9 mouse cellular contexts compared by ENCODE assay signal in genomic region chr13:43300906-43301305, GRCm38 (mm10). TPM values are rescaled to one million over a fixed set of nuclear protein-coding genes. Genes with fewer than 3 reads are reported as not detected.
A peak's percentile ranks its signal among the peaks of the same experiment; 100 is the strongest.
DNase-seq lines count a peak whose midpoint lies in the region; ATAC-seq lines count a peak whose summit lies in the region.
"Had no signal": no experiment of that assay in that cellular context is flagged by ENCODE, and none has a peak within 500 bp of the region (broad histone marks: within the 10 kb centered on the region; RNA-seq: fewer than 3 reads in every experiment).

No protein-coding gene starts in this region.

- H3K27me3 ChIP-seq in limb, embryonic 13.5 days = peaks cover 61% of the 10 kb centered on the region
- H3K27me3 ChIP-seq in limb, embryonic 10.5 days (ENCODE audit: low read depth, poor library complexity, severe bottlenecking) = peaks cover 61% of the 10 kb centered on the region
- 0 out of 2 replicates have a peak, but pooled peaks cover 3% of the 10 kb centered on the region for H3K27me3 ChIP-seq in forebrain, embryonic 14.5 days (replicated peaks; ENCODE audit: control insufficient read depth, insufficient read depth, low read length)
- peaks cover 26% of the 10 kb centered on the region for H3K27me3 ChIP-seq in neural tube, embryonic 13.5 days

- H3K36me3 ChIP-seq in limb, embryonic 13.5 days = no peaks in the 10 kb centered on the region
- no peaks in the 10 kb centered on the region for H3K36me3 ChIP-seq in limb, embryonic 10.5 days
- H3K36me3 ChIP-seq in forebrain, embryonic 14.5 days (ENCODE audit: control insufficient read depth, insufficient read depth, low read length) = no peaks in the 10 kb centered on the region
- H3K36me3 ChIP-seq in neural tube, embryonic 13.5 days = no peaks in the 10 kb centered on the region

- DNase-seq in limb, embryonic 10.5 days (ENCODE audit: low spot score) = no peak
- DNase-seq in MEL-GATA-1-ER (ENCODE audit: extremely low read depth, low read depth) = peak; percentile 52
- DNase-seq in forebrain, embryonic 14.5 days (ENCODE audit: low spot score) = no peak
- DNase-seq in c-Kit-positive CD71-positive TER-119-positive erythroid progenitor cells, embryonic 14.5 days (ENCODE audit: low spot score) = no peak
- DNase-seq in gastrocnemius, adult 8-10 months (ENCODE audit: low spot score in 2 of 2) = no peak
- DNase-seq in urinary bladder, postnatal 10 days (ENCODE audit: low spot score) = no peak
- DNase-seq: kidney, adult 11 months had no signal

- H3K4me2 ChIP-seq in limb, embryonic 13.5 days (replicated peaks) = peak overlapping the region; percentile 99
- peak overlapping the region; percentile 95 for H3K4me2 ChIP-seq in forebrain, embryonic 14.5 days (ENCODE audit: low read length)
- peak overlapping the region; percentile 68 for H3K4me2 ChIP-seq in neural tube, embryonic 13.5 days

- H3K27ac ChIP-seq in limb, embryonic 13.5 days = no peak overlapping the region
- H3K27ac ChIP-seq in limb, embryonic 10.5 days = no peak overlapping the region
- no peak overlapping the region for H3K27ac ChIP-seq in forebrain, embryonic 14.5 days (ENCODE audit: low read depth, low read length)
- no peak overlapping the region for H3K27ac ChIP-seq in neural tube, embryonic 13.5 days (replicated peaks)

- H3K4me3 ChIP-seq in limb, embryonic 13.5 days = no peak overlapping the region
- no peak overlapping the region for H3K4me3 ChIP-seq in limb, embryonic 10.5 days
- peak overlapping the region; percentile 72; the same call in 1 of the 2 replicates for H3K4me3 ChIP-seq in forebrain, embryonic 14.5 days (ENCODE audit: low read depth, low read length)
- peak overlapping the region; percentile 85 for H3K4me3 ChIP-seq in neural tube, embryonic 13.5 days

- 39% methylated on average over 9 of the region's 9 CpGs for WGBS in limb, embryonic 13.5 days
- WGBS in limb, embryonic 10.5 days = 36% methylated on average over 9 of the region's 9 CpGs
- 45% methylated on average over 9 of the region's 9 CpGs for WGBS in forebrain, embryonic 14.5 days
- WGBS in neural tube, embryonic 13.5 days = 35% methylated on average over 9 of the region's 9 CpGs

- no peak for ATAC-seq in limb, embryonic 13.5 days (ENCODE audit: low FRiP score, low read depth)
- no peak for ATAC-seq in forebrain, embryonic 14.5 days
- ATAC-seq in neural tube, embryonic 13.5 days (ENCODE audit: low read depth) = no peak

- peaks cover 35% of the 10 kb centered on the region for H3K4me1 ChIP-seq in limb, embryonic 13.5 days
- peaks cover 27% of the 10 kb centered on the region for H3K4me1 ChIP-seq in limb, embryonic 10.5 days
- H3K4me1 ChIP-seq in forebrain, embryonic 14.5 days (ENCODE audit: control insufficient read depth, insufficient read depth, low read length) = peaks cover 20% of the 10 kb centered on the region
- H3K4me1 ChIP-seq in neural tube, embryonic 13.5 days (replicated peaks) = peaks cover 51% of the 10 kb centered on the region

- no peak overlapping the region for H3K9ac ChIP-seq in limb, embryonic 13.5 days
- H3K9ac ChIP-seq in forebrain, embryonic 14.5 days (ENCODE audit: low read length) = no peak overlapping the region
- peak overlapping the region; percentile 92 for H3K9ac ChIP-seq in neural tube, embryonic 13.5 days

- no peaks in the 10 kb centered on the region for H3K9me3 ChIP-seq in limb, embryonic 13.5 days
- no peaks in the 10 kb centered on the region for H3K9me3 ChIP-seq in limb, embryonic 10.5 days (replicated peaks)
- no peaks in the 10 kb centered on the region for H3K9me3 ChIP-seq in forebrain, embryonic 14.5 days (replicated peaks; ENCODE audit: control insufficient read depth, low read length)
- H3K9me3 ChIP-seq in neural tube, embryonic 13.5 days = no peaks in the 10 kb centered on the region

RNA-seq across cellular contexts. Expression of gene Gfod1, which starts 3.1 kb away (rescaled TPM):
- polyA plus RNA-seq in limb, embryonic 13.5 days (2015; fragmentation: Nextera tagmentation; extraction: Ambion mirVana) = 0.67 and 1.1 TPM in 2 replicates
- polyA plus RNA-seq in limb, embryonic 10.5 days (2016; fragmentation: Nextera tagmentation; extraction: Ambion mirVana) = 0.13 and 0.23 TPM in 2 replicates
- polyA plus RNA-seq in forebrain, embryonic 14.5 days (2014; fragmentation: Nextera tagmentation; extraction: Ambion mirVana) = 2.4 and 2.7 TPM in 2 replicates
- 1.8 and 2.0 TPM in 2 replicates for polyA plus RNA-seq in neural tube, embryonic 13.5 days (2015; fragmentation: Nextera tagmentation; extraction: Ambion mirVana)
- total RNA-seq in gastrocnemius, adult 8-10 months (2022) = 1 to 10 TPM; 3.6 to 4.9 (median 4.3) TPM

Comparison
In these comparisons a context has a peak if more than half of its experiments do, and no peak if none do; other contexts are left out.
1. H3K4me3 ChIP-seq: peak in forebrain, embryonic 14.5 days (single experiment) and neural tube, embryonic 13.5 days (single experiment); none in limb, embryonic 13.5 days (single experiment) and limb, embryonic 10.5 days (single experiment).
2. Peak in every context shown above with its lines, with median percentiles within 50 percentile points of each other: H3K4me2 ChIP-seq.